Mouse (Mus musculus) neural tube, embryonic 11.5 days (tissue): ENCODE data around the gene Erbb3. TPM values are rescaled to one million over a fixed set of nuclear protein-coding genes. Genes with fewer than 3 reads are reported as not detected.

ENCODE experiments used
- ATAC-seq: fragments of 200-750 bp; cut with Nextera tagmentation; 2 replicates; pipeline ENCODE4 v1.8.0; 2017; ENCODE audit warnings: moderate number of reproducible peaks, mild to moderate bottlenecking, moderate TSS enrichment, moderate library complexity; ENCODE audit not compliant: insufficient read depth, low FRiP score, low TSS enrichment
- DNase-seq: peaks from one replicate; pipeline ENCODE4 v3.0.0-alpha.2; 2015; ENCODE audit warnings: low spot score
- H3K27ac ChIP-seq: fragments of 300-500 bp; sonication (generic); 2 replicates; pipeline ENCODE4 v1.5.1; 2014; ENCODE audit warnings: low read depth, mild to moderate bottlenecking, low read length
- H3K27me3 ChIP-seq: fragments of 300-500 bp; sonication (generic); 2 replicates; pipeline ENCODE4 v1.6.1; 2014; ENCODE audit warnings: mild to moderate bottlenecking, low read length, mixed read lengths; ENCODE audit not compliant: control insufficient read depth, insufficient read depth
- H3K36me3 ChIP-seq: fragments of 300-500 bp; sonication (generic); 2 replicates; pipeline ENCODE4 v1.6.1; 2014; ENCODE audit warnings: mild to moderate bottlenecking, low read length, moderate library complexity, mixed read lengths; ENCODE audit not compliant: control insufficient read depth, insufficient read depth
- H3K4me1 ChIP-seq: fragments of 300-500 bp; sonication (generic); 2 replicates; pipeline ENCODE4 v1.6.1; 2014; ENCODE audit warnings: low read length, mixed read lengths; ENCODE audit not compliant: control insufficient read depth, insufficient read depth
- H3K4me2 ChIP-seq: fragments of 300-500 bp; sonication (generic); 2 replicates; pipeline ENCODE4 v1.6.1; 2014; ENCODE audit warnings: low read depth, mild to moderate bottlenecking, moderate library complexity
- H3K4me3 ChIP-seq: fragments of 300-500 bp; sonication (generic); 2 replicates; pipeline ENCODE4 v1.5.1; 2014; ENCODE audit warnings: low read depth, low read length
- H3K9ac ChIP-seq: fragments of 300-500 bp; sonication (generic); 2 replicates; pipeline ENCODE4 v1.6.1; 2014; ENCODE audit warnings: mild to moderate bottlenecking, low read length
- H3K9me3 ChIP-seq: fragments of 300-500 bp; sonication (generic); 2 replicates; pipeline ENCODE4 v1.6.1; 2016; ENCODE audit warnings: low read length; ENCODE audit not compliant: control insufficient read depth
- WGBS: fragments of 180-500 bp; shearing (Covaris S2); extraction: QIAGEN DNeasy Blood & Tissue Kit; methylation state at CpG from one replicate; pipeline ENCODE4 v1.1.7; 2014; 5-methylcytosine and 5-hydroxymethylcytosine counted together
- polyA plus RNA-seq: library from polyadenylated mRNA; unstranded; fragments of >200 nt; fragmentation: Nextera tagmentation; extraction: Ambion mirVana; gene quantifications from 2 replicates; pipeline ENCODE4 v1.2.1, GENCODE M21; 2014

The Erbb3 gene
- polyA plus RNA-seq, 1 experiment from 2014 or later = 17.3 TPM

DNA sequence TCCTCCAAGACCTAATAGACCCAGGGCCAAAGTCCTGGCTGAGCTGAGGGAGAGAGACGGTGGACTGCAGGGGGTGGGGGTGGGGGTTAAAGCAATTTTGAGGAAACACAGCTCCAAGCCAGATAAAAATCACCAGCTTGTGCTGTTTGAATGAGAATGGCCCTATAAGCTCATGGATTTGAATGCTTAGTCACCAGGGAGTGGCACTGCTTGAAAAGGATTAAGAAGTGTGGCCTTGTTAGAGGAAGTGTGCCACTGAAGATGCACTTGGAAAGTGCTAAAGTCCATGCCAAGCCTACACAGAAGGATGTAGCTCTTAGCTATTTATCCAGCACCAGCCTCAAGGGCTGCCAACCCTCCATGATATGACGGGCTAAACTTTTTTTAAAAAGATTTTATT is 54.2 kb downstream of the Erbb3 start:
- H3K9ac ChIP-seq = no peak overlapping the region
- H3K9me3 ChIP-seq = no peaks in the 10 kb centered on the region
- H3K4me3 ChIP-seq = no peak overlapping the region
- H3K36me3 ChIP-seq = no peaks in the 10 kb centered on the region
- no peaks in the 10 kb centered on the region for H3K27me3 ChIP-seq
- H3K4me2 ChIP-seq = no peak overlapping the region
- ATAC-seq (no peak), DNase-seq (no peak)
- no peaks in the 10 kb centered on the region for H3K4me1 ChIP-seq
- WGBS = 87% methylated on average over 2 of the region's 2 CpGs
- no peak overlapping the region for H3K27ac ChIP-seq

- ATAC-seq (peak; percentile 27; the same call in 1 of the 2 replicates), DNase-seq (peak; percentile 2)
- Histone ChIP-seq H3K36me3 (no peaks in the 10 kb centered on the region), H3K4me1 (0 out of 2 replicates have a peak, but pooled peaks cover 2% of the 10 kb centered on the region), H3K27me3 (0 out of 2 replicates have a peak, but pooled peaks cover 2% of the 10 kb centered on the region), H3K4me3 (peak overlapping the region; percentile 74), H3K9ac (no peak overlapping the region), H3K9me3 (no peaks in the 10 kb centered on the region), H3K27ac (no peak overlapping the region), H3K4me2 (peak overlapping the region; percentile 99)
- WGBS = 30% methylated on average over 28 of the region's 28 CpGs
These were observed 62.8 kb downstream of the Erbb3 start for GRCm38 (mm10) chr10:128526366-128527356.

DNA sequence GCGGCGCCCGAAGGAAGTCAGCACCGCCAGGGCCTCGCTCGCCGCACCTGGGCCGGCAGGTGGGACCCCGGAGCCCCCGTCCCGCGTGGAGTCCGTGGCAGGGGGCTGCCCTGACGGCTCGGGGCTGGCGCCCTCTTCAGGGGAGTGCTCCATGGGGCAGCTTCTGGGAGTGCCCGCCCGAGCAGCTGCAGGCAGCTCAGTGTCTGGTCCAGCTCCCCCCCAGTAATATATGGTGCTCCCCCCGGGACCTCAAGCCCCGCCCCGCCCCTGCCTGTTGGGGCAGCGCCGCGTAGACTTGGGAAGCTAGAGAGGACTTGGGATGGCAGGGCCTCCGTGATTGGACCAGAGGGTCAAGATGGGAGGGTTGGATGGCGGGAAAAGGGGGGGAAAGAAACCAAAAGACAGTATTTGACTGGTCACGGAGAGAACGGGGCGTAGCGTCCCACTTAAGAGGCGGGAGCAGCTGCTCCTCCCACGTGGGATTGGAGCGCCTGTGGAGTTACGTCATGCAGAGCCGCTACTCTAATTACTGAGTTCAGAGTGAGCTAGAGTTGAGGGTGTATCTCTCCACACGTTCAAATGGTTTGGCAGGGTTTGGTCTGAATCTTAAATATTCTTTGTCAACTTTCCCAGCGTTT is 63.7 kb downstream of the Erbb3 start, which contains the start of gene Esyt1:
TSS of gene Esyt1 (minus strand) at position 201 of the 638 bp plus-strand sequence.
- Histone ChIP-seq H3K4me3 (peak within 1 kb of the TSS; percentile 74), H3K9me3 (no peaks in the 10 kb centered on the region), H3K9ac (peak within 1 kb of the TSS; percentile 75), H3K27me3 (0 out of 2 replicates have a peak, but pooled peaks cover 2% of the 10 kb centered on the region), H3K4me2 (peak within 1 kb of the TSS; percentile 99), H3K4me1 (0 out of 2 replicates have a peak, but pooled peaks cover 2% of the 10 kb centered on the region), H3K36me3 (no peaks in the 10 kb centered on the region), H3K27ac (peak within 1 kb of the TSS; percentile 62; the same call in 1 of the 2 replicates)
- DNase-seq (peak; percentile 92), ATAC-seq (peak; percentile 95)
- WGBS = under 1% methylated on average over 37 of the region's 37 CpGs

- H3K4me3 ChIP-seq = peak overlapping the region; percentile 74
These were observed 64.5 kb downstream of the Erbb3 start for GRCm38 (mm10) chr10:128524732-128525662.

GRCm38 (mm10) chr10:128524111-128524731 is 65.2 kb downstream of the Erbb3 start:
- WGBS = 6% methylated on average over 11 of the region's 11 CpGs
- DNase-seq = peak; percentile 42
- Histone ChIP-seq H3K27me3 (0 out of 2 replicates have a peak, but pooled peaks cover 2% of the 10 kb centered on the region), H3K4me2 (peak overlapping the region; percentile 99), H3K36me3 (0 out of 2 replicates have a peak, but pooled peaks cover 3% of the 10 kb centered on the region), H3K4me1 (0 out of 2 replicates have a peak, but pooled peaks cover 2% of the 10 kb centered on the region), H3K27ac (peak overlapping the region; percentile 62; the same call in 1 of the 2 replicates), H3K4me3 (peak overlapping the region; percentile 74), H3K9ac (peak overlapping the region; percentile 75), H3K9me3 (no peaks in the 10 kb centered on the region)
- ATAC-seq = no peak

More at GRCm38 (mm10) chr10:128524732-128525662, 64.5 kb downstream of the Erbb3 start:
- Histone ChIP-seq H3K27me3 (0 out of 2 replicates have a peak, but pooled peaks cover 2% of the 10 kb centered on the region), H3K27ac (peak overlapping the region; percentile 62), H3K4me2 (peak overlapping the region; percentile 99), H3K9me3 (no peaks in the 10 kb centered on the region), H3K4me1 (0 out of 2 replicates have a peak, but pooled peaks cover 2% of the 10 kb centered on the region), H3K36me3 (0 out of 2 replicates have a peak, but pooled peaks cover 3% of the 10 kb centered on the region), H3K9ac (peak overlapping the region; percentile 75)
- DNase-seq (peak; percentile 68), ATAC-seq (peak; percentile 41)
- under 1% methylated on average over 56 of the region's 58 CpGs for WGBS

DNA sequence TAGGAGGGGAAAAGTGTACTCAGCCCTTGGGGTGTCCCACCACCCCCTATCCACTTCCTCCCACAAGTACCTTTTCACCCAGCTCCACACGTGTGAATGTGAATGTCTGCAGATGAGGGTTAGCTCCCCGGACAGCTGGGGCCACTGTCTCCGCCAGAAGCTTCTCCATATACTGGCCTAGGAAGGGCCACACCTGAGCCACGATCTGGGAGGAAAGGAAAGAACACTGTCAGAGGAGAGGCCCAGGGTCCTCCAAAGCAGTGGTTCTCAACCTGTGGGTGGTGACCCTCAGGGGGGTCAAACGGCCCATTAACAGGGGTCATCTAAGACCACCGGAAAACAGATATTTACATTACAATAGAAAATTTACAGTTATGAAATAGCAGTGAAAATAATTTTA is 67.1 kb downstream of the Erbb3 start:
- Histone ChIP-seq H3K4me1 (0 out of 2 replicates have a peak, but pooled peaks cover 2% of the 10 kb centered on the region), H3K9ac (no peak overlapping the region), H3K4me2 (no peak overlapping the region), H3K9me3 (no peaks in the 10 kb centered on the region; the same call in 1 of the 2 replicates), H3K36me3 (0 out of 2 replicates have a peak, but pooled peaks cover 5% of the 10 kb centered on the region), H3K27ac (no peak overlapping the region), H3K4me3 (no peak overlapping the region), H3K27me3 (peaks cover 4% of the 10 kb centered on the region)
- no peak for ATAC-seq
- 74% methylated on average over 6 of the region's 6 CpGs for WGBS
- no peak for DNase-seq

GRCm38 (mm10) chr10:128520591-128520990 is 68.9 kb downstream of the Erbb3 start:
- DNase-seq (no peak), ATAC-seq (no peak)
- Histone ChIP-seq H3K9me3 (no peaks in the 10 kb centered on the region; the same call in 1 of the 2 replicates), H3K9ac (no peak overlapping the region), H3K27me3 (peaks cover 15% of the 10 kb centered on the region), H3K4me1 (0 out of 2 replicates have a peak, but pooled peaks cover 2% of the 10 kb centered on the region), H3K36me3 (0 out of 2 replicates have a peak, but pooled peaks cover 5% of the 10 kb centered on the region), H3K4me3 (no peak overlapping the region), H3K4me2 (no peak overlapping the region), H3K27ac (no peak overlapping the region)
- WGBS = 85% methylated on average over 16 of the region's 16 CpGs
